Mouse (Mus musculus): ENCODE results near the gene Zbtb46.

The Zbtb46 gene

DNA sequence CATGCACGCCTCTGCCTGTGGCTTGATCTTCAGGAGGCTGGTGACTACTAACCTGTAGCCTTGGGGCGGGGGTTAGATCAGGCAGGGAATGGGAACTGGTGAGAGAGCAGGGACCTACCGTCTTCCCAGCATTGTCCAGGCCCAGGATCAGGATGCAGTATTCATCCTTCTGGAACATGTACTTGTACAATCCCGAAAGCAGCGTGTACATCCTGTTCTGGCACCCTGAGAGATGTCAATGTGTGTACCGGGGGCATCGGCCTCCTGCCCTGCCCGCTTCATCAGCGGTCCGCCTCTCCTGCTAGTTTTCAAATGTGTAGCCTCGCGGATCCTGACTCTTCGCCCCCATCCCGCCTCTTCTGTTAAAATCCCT is 94.8 kb downstream of the Zbtb46 start:
- no peak for DNase-seq (ENCODE audit: low read depth)

DNA sequence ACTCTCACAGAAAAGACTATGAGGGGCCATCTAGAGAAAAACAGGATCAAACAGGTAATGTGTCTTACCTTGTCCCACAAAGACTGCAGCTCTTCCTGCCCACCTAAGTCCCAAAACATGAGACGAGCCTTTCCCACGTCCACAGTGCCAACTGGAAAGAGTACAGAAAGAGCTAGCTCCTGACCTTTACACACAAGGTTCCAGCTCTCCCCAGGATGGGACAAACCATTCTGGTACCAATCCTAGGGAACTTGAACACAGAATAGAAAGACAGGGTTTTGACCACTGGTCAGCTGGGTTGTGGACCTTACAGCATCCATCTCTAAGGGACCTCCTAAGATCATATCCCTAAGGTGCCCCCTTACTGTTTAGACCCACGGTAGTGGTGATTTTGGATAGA is 95.3 kb downstream of the Zbtb46 start:
- DNase-seq (ENCODE audit: low read depth): no peak

DNA sequence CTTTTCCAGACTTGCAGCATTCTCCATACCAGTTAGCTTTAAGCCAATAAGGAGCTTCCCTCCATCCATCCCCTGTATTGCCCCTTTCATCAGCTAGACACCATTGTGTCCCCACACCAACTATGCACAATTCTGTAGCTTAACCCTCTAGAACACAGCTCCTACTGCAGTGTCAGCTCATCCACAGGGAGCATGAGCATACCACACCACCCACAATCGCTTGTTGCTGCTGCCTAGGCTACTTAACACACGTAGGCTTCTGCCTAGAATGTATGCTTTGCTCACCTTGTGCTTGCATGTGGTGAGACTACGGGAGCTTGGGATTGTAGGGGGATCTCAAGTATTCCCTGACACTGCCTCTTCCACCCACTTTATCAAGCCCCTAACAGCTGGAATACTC is 102.4 kb downstream of the Zbtb46 start:
- no peak for DNase-seq (ENCODE audit: low read depth)

DNA sequence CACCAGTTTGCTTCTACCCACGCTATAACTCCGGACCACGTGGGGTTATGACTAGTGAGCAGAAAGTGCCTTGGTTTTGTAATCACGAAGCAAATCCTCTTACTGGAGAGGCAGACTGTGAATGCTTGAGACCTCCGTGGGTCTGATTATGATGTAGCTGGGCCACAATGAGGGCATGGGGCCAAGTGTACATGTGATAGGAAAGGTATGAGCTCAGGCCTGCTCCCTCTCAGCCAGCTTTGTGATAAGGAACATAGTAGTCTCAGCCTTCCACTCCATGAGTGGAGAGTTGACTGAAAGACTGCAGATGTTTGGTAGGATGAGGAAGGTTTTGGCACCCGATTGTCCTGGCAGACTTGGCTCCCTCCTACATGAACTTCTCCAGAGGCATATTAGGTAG is 116.5 kb downstream of the Zbtb46 start:
- DNase-seq (ENCODE audit: low read depth): no peak

DNA sequence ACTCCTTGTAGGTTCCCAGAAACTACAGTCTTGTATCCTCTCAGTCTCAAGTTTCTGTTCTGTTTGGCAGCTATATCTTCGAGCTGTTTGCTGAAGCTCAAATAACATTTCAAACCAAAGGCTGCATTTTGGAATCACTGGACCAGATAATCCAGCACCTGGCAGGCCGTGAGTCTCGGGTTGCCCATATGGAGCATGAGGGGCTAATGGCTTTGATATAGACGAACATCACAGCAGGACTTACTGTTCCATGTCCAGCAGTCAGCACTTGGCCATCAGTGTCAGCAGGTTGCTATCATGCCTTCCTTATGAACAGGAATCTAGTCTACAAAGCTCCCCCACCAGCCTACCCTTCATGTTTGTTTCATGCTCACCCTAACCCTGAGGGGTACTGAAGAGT is 118.8 kb downstream of the Zbtb46 start:
- DNase-seq (ENCODE audit: low read depth): no peak

Data from c-Kit-positive CD71-positive TER-119-negative erythroid progenitor cells, embryonic 14.5 days (primary cell).